Comparison of ENCODE assay signal across 8 mouse cellular contexts in the genomic region with DNA sequence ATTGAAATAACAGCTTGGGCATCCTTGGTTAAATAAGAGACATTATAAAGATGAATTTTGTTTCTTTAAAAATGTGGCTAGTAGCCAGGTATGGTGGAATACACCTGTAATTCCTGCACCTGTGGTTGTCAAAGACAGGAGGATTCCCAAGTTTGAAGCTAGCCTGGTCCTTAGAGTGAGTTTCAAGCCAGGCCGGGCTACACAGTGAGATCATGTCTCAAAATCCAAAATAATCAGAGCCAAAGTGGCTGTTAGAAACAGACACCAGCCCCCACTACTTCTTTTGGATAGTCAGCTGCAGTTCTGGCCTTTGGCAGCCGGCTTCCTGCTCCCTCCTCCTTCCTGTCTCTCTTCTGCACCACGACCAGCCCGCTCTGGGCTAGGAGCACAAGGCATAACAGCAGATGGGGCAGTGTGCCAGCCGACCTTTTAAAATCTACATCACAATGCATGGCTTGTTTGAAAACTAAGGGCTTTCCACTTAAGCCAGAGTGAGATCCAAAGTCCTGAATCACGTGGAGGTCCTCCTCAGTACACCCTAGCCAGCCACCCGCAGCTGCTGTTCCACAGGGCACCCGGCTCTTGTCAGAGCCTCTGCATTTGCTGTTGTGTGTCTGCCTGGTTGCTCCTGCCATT.
DNase-seq lines count a peak whose midpoint lies in the region; ATAC-seq and TF ChIP-seq lines count a peak whose summit lies in the region.

No protein-coding gene starts in this region.

- no peaks in the 10 kb centered on the region for H3K9me3 ChIP-seq in limb, embryonic 12.5 days
- H3K9me3 ChIP-seq in limb, embryonic 10.5 days (replicated peaks): no peaks in the 10 kb centered on the region
- H3K9me3 ChIP-seq in forebrain, postnatal 0 days (ENCODE audit: low read length): no peaks in the 10 kb centered on the region
- no peaks in the 10 kb centered on the region for H3K9me3 ChIP-seq in hindbrain, embryonic 14.5 days (ENCODE audit: control insufficient read depth, low read length)
- no peaks in the 10 kb centered on the region for H3K9me3 ChIP-seq in midbrain, embryonic 16.5 days (replicated peaks; ENCODE audit: control insufficient read depth, low read length, poor library complexity, severe bottlenecking)
- H3K9me3 ChIP-seq in liver, embryonic 12.5 days (replicated peaks): no peaks in the 10 kb centered on the region

- no peak for DNase-seq in limb, embryonic 10.5 days (ENCODE audit: low spot score)
- peak; percentile 73 for DNase-seq in forebrain, postnatal 0 days
- peak; percentile 72 for DNase-seq in hindbrain, embryonic 14.5 days (ENCODE audit: low spot score)
- peak; percentile 57 to 69 for DNase-seq in left cerebral cortex, postnatal 10 days (ENCODE audit: extremely low spot score in 1 of 2, low spot score in 2 of 2)
- no peak for DNase-seq in adrenal gland, adult 2 months

- no peak overlapping the region for H3K9ac ChIP-seq in limb, embryonic 12.5 days (replicated peaks)
- H3K9ac ChIP-seq in forebrain, postnatal 0 days: no peak overlapping the region
- no peak overlapping the region for H3K9ac ChIP-seq in hindbrain, embryonic 14.5 days
- no peak overlapping the region for H3K9ac ChIP-seq in midbrain, embryonic 16.5 days (ENCODE audit: low read depth, low read length)
- no peak overlapping the region for H3K9ac ChIP-seq in liver, embryonic 12.5 days

- no peaks in the 10 kb centered on the region for H3K36me3 ChIP-seq in limb, embryonic 12.5 days
- H3K36me3 ChIP-seq in limb, embryonic 10.5 days: no peaks in the 10 kb centered on the region
- H3K36me3 ChIP-seq in forebrain, postnatal 0 days (ENCODE audit: insufficient read depth): no peaks in the 10 kb centered on the region
- H3K36me3 ChIP-seq in hindbrain, embryonic 14.5 days (replicated peaks; ENCODE audit: control insufficient read depth, insufficient read depth): no peaks in the 10 kb centered on the region
- H3K36me3 ChIP-seq in midbrain, embryonic 16.5 days (ENCODE audit: control insufficient read depth, insufficient read depth, low read length): no peaks in the 10 kb centered on the region
- H3K36me3 ChIP-seq in liver, embryonic 12.5 days: no peaks in the 10 kb centered on the region

- no peak overlapping the region for H3K4me2 ChIP-seq in limb, embryonic 12.5 days
- H3K4me2 ChIP-seq in forebrain, postnatal 0 days (ENCODE audit: low read depth): no peak overlapping the region
- no peak overlapping the region for H3K4me2 ChIP-seq in hindbrain, embryonic 14.5 days (replicated peaks)
- no peak overlapping the region for H3K4me2 ChIP-seq in midbrain, embryonic 16.5 days (ENCODE audit: low read length)
- no peak overlapping the region for H3K4me2 ChIP-seq in liver, embryonic 12.5 days

- H3K4me1 ChIP-seq in limb, embryonic 12.5 days (replicated peaks): peaks cover 7% of the 10 kb centered on the region
- peaks cover 9% of the 10 kb centered on the region for H3K4me1 ChIP-seq in limb, embryonic 10.5 days
- H3K4me1 ChIP-seq in forebrain, postnatal 0 days (ENCODE audit: insufficient read depth): 0 out of 2 replicates have a peak, but pooled peaks cover 11% of the 10 kb centered on the region
- H3K4me1 ChIP-seq in hindbrain, embryonic 14.5 days (replicated peaks; ENCODE audit: control insufficient read depth, insufficient read depth, low read length): peaks cover 8% of the 10 kb centered on the region; the same call in 1 of the 2 replicates
- peaks cover 6% of the 10 kb centered on the region for H3K4me1 ChIP-seq in midbrain, embryonic 16.5 days (ENCODE audit: control insufficient read depth, insufficient read depth, low read length)
- H3K4me1 ChIP-seq in liver, embryonic 12.5 days: peaks cover 29% of the 10 kb centered on the region

- ATAC-seq in limb, embryonic 12.5 days (ENCODE audit: insufficient number of reproducible peaks, insufficient read depth, low FRiP score, low TSS enrichment, low read depth): no peak
- peak; percentile 85 for ATAC-seq in forebrain, postnatal 0 days
- peak; percentile 81; the same call in 1 of the 2 replicates for ATAC-seq in hindbrain, embryonic 14.5 days (ENCODE audit: low FRiP score)
- peak; percentile 84 for ATAC-seq in midbrain, embryonic 16.5 days
- no peak for ATAC-seq in liver, embryonic 12.5 days

- TF ChIP-seq CTCF in forebrain, postnatal 0 days (IDR thresholded peaks at IDR 0.05; ENCODE audit: low read depth): no peak

- WGBS in limb, embryonic 12.5 days: 35% methylated on average over 8 of the region's 8 CpGs
- WGBS in limb, embryonic 10.5 days: 61% methylated on average over 8 of the region's 8 CpGs
- 7% methylated on average over 8 of the region's 8 CpGs for WGBS in forebrain, postnatal 0 days
- WGBS in hindbrain, embryonic 14.5 days: 13% methylated on average over 8 of the region's 8 CpGs
- 10% methylated on average over 8 of the region's 8 CpGs for WGBS in midbrain, embryonic 16.5 days
- WGBS in liver, embryonic 12.5 days (ENCODE audit: insufficient replicate concordance): 40% methylated on average over 8 of the region's 8 CpGs

- intact Hi-C loops in left cerebral cortex, postnatal 10 days (cut with DNase I): no loop called here

- no peaks in the 10 kb centered on the region for H3K27me3 ChIP-seq in limb, embryonic 12.5 days
- H3K27me3 ChIP-seq in limb, embryonic 10.5 days (ENCODE audit: low read depth, poor library complexity, severe bottlenecking): no peaks in the 10 kb centered on the region
- no peaks in the 10 kb centered on the region for H3K27me3 ChIP-seq in forebrain, postnatal 0 days (ENCODE audit: insufficient read depth, low read length)
- H3K27me3 ChIP-seq in hindbrain, embryonic 14.5 days (ENCODE audit: control insufficient read depth, insufficient read depth, low read length): no peaks in the 10 kb centered on the region
- H3K27me3 ChIP-seq in midbrain, embryonic 16.5 days (ENCODE audit: control insufficient read depth, insufficient read depth, low read depth, low read length): no peaks in the 10 kb centered on the region
- H3K27me3 ChIP-seq in liver, embryonic 12.5 days (replicated peaks): no peaks in the 10 kb centered on the region

- 0 out of 2 replicates have a peak overlapping the region, but pooled peaks have one; percentile 23 for H3K27ac ChIP-seq in limb, embryonic 12.5 days
- H3K27ac ChIP-seq in limb, embryonic 10.5 days: no peak overlapping the region
- no peak overlapping the region for H3K27ac ChIP-seq in forebrain, postnatal 0 days (ENCODE audit: low read depth, low read length)
- no peak overlapping the region for H3K27ac ChIP-seq in hindbrain, embryonic 14.5 days
- no peak overlapping the region; the same call in 1 of the 2 replicates for H3K27ac ChIP-seq in midbrain, embryonic 16.5 days (ENCODE audit: low read length)
- H3K27ac ChIP-seq in liver, embryonic 12.5 days: no peak overlapping the region

- no peak overlapping the region for H3K4me3 ChIP-seq in limb, embryonic 12.5 days (replicated peaks)
- no peak overlapping the region for H3K4me3 ChIP-seq in limb, embryonic 10.5 days
- H3K4me3 ChIP-seq in forebrain, postnatal 0 days (ENCODE audit: low read depth, low read length): no peak overlapping the region
- H3K4me3 ChIP-seq in hindbrain, embryonic 14.5 days (replicated peaks; ENCODE audit: low read length): no peak overlapping the region
- H3K4me3 ChIP-seq in midbrain, embryonic 16.5 days (ENCODE audit: low read depth, low read length): no peak overlapping the region
- no peak overlapping the region for H3K4me3 ChIP-seq in liver, embryonic 12.5 days

Comparison
In these comparisons a context has a peak if more than half of its experiments do, and no peak if none do; other contexts are left out.
1. ATAC-seq: peak in forebrain, postnatal 0 days (single experiment), hindbrain, embryonic 14.5 days (single experiment) and midbrain, embryonic 16.5 days (single experiment); none in limb, embryonic 12.5 days (single experiment) and liver, embryonic 12.5 days (single experiment).
2. DNase-seq: peak in forebrain, postnatal 0 days (single experiment), hindbrain, embryonic 14.5 days (single experiment) and left cerebral cortex, postnatal 10 days (2 of 2); none in limb, embryonic 10.5 days (single experiment) and adrenal gland, adult 2 months (single experiment).